Mouse (Mus musculus): ENCODE measurements around the gene Wrnip1. TPM values are rescaled to one million over a fixed set of nuclear protein-coding genes. Genes with fewer than 3 reads are reported as not detected.

Gene Wrnip1
- polyA plus RNA-seq, 1 experiment from 2014 or later: 32.9 TPM

DNA sequence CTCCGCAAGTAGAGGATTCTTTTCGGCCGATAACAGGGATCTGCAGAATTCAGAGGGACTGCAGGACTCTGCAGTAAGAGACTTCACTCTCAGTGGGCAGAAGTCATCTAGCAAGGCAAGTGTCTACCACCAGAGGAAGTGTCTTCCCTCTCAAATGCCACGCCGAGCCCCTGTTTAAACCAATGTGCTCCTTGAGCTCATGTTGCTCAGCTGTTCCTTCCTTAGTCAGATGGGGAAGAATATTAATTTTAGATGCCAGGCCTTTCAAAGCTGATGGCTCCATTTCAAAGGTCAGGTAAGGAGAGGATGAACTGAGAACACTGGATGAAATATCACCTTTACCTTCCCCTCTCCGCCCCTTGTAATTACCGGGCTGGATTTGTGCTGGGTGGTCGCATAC, 18.0 kb upstream of the Wrnip1 start, which contains the start of gene Mylk4:
TSS of gene Mylk4 (minus strand) at position 139 of the 400 bp plus-strand sequence.
- Histone ChIP-seq H3K9me3 (no peaks in the 10 kb centered on the region), H3K27me3 (no peaks in the 10 kb centered on the region), H3K4me2 (replicated peaks) (no peak within 1 kb of the TSS), H3K9ac (no peak within 1 kb of the TSS), H3K4me3 (no peak within 1 kb of the TSS), H3K4me1 (no peaks in the 10 kb centered on the region), H3K27ac (no peak within 1 kb of the TSS), H3K36me3 (no peaks in the 10 kb centered on the region)
- 80% methylated on average over 8 of the region's 8 CpGs for WGBS
- no peak for ATAC-seq (ENCODE audit: insufficient number of reproducible peaks, insufficient read depth, low FRiP score, low TSS enrichment)

GRCm38 (mm10) chr13:32787584-32787983, 14.3 kb upstream of the Wrnip1 start:
- no peak overlapping the region for H3K9ac ChIP-seq
- H3K4me1 ChIP-seq: no peaks in the 10 kb centered on the region
- no peak for ATAC-seq (ENCODE audit: insufficient number of reproducible peaks, insufficient read depth, low FRiP score, low TSS enrichment)
- WGBS: 66% methylated on average over 2 of the region's 2 CpGs
- H3K4me3 ChIP-seq: no peak overlapping the region
- no peaks in the 10 kb centered on the region for H3K9me3 ChIP-seq
- H3K4me2 ChIP-seq (replicated peaks): no peak overlapping the region
- H3K36me3 ChIP-seq: no peaks in the 10 kb centered on the region
- no peak overlapping the region for H3K27ac ChIP-seq
- H3K27me3 ChIP-seq: no peaks in the 10 kb centered on the region

- no peak overlapping the region for H3K4me3 ChIP-seq
- no peaks in the 10 kb centered on the region for H3K4me1 ChIP-seq
- no peak overlapping the region for H3K4me2 ChIP-seq (replicated peaks)
- H3K27me3 ChIP-seq: no peaks in the 10 kb centered on the region
- WGBS: 77% methylated on average over 4 of the region's 4 CpGs
- H3K9ac ChIP-seq: no peak overlapping the region
- no peak for ATAC-seq (ENCODE audit: insufficient number of reproducible peaks, insufficient read depth, low FRiP score, low TSS enrichment)
- H3K36me3 ChIP-seq: no peaks in the 10 kb centered on the region
- no peaks in the 10 kb centered on the region for H3K9me3 ChIP-seq
- no peak overlapping the region for H3K27ac ChIP-seq
These were observed 12.1 kb upstream of the Wrnip1 start for GRCm38 (mm10) chr13:32789781-32790180.

GRCm38 (mm10) chr13:32794619-32795018, 7.2 kb upstream of the Wrnip1 start:
- Histone ChIP-seq H3K9ac (no peak overlapping the region), H3K4me3 (no peak overlapping the region), H3K27ac (no peak overlapping the region), H3K36me3 (no peaks in the 10 kb centered on the region), H3K9me3 (no peaks in the 10 kb centered on the region), H3K4me2 (replicated peaks) (no peak overlapping the region), H3K27me3 (no peaks in the 10 kb centered on the region), H3K4me1 (no peaks in the 10 kb centered on the region)
- 61% methylated on average over 2 of the region's 2 CpGs for WGBS
- ATAC-seq (ENCODE audit: insufficient number of reproducible peaks, insufficient read depth, low FRiP score, low TSS enrichment): no peak

DNA sequence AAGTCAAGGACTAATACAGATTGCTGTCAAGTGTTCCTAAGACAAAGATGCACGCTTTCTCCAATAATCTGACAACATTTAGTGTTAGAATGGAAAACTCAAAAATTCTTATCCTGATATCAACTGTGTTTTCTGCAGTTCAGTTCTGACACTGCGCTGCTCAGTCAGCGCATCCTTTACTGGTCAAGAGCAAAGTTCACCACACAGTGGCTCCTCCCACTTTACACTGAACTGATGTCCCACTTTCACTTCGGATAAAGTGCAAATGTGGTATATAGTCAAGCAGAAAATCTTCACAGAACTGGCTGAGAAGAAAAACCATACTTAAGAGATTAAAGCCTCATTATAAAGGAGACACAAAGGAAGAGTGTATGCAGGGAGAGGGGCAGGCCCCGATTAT, 6.7 kb upstream of the Wrnip1 start:
- H3K9me3 ChIP-seq: no peaks in the 10 kb centered on the region
- no peak overlapping the region for H3K27ac ChIP-seq
- ATAC-seq (ENCODE audit: insufficient number of reproducible peaks, insufficient read depth, low FRiP score, low TSS enrichment): no peak
- WGBS: 91% methylated on average over 5 of the region's 5 CpGs
- H3K4me3 ChIP-seq: no peak overlapping the region
- H3K4me2 ChIP-seq (replicated peaks): no peak overlapping the region
- H3K36me3 ChIP-seq: no peaks in the 10 kb centered on the region
- no peaks in the 10 kb centered on the region for H3K27me3 ChIP-seq
- no peak overlapping the region for H3K9ac ChIP-seq
- no peaks in the 10 kb centered on the region for H3K4me1 ChIP-seq

DNA sequence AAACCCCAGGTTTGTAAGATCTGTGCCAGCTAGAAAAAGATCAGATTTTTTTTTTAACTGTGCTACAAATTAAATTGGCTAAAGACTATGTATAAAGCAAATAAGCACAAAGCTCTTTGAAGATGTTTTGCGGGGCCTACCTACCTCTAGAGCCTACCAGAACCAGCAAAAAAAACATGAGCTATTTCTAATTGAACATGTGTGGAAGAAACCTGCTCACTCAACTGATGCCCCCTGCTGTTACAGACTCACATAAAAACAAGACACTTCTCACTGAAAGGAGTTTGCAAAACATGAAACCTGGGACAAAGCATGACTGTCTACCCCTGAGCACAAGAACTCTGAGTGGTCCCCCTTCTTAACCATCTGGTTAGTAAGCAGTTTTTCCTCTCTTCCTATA, 4.8 kb upstream of the Wrnip1 start:
- no peak for ATAC-seq (ENCODE audit: insufficient number of reproducible peaks, insufficient read depth, low FRiP score, low TSS enrichment)
- H3K27me3 ChIP-seq: no peaks in the 10 kb centered on the region
- 77% methylated on average over 1 of the region's 1 CpGs for WGBS
- no peaks in the 10 kb centered on the region for H3K4me1 ChIP-seq
- no peak overlapping the region for H3K9ac ChIP-seq
- H3K9me3 ChIP-seq: no peaks in the 10 kb centered on the region
- H3K36me3 ChIP-seq: no peaks in the 10 kb centered on the region
- no peak overlapping the region for H3K27ac ChIP-seq
- no peak overlapping the region for H3K4me2 ChIP-seq (replicated peaks)
- no peak overlapping the region for H3K4me3 ChIP-seq

- Histone ChIP-seq H3K9me3 (no peaks in the 10 kb centered on the region), H3K4me3 (no peak overlapping the region), H3K27ac (no peak overlapping the region), H3K9ac (no peak overlapping the region), H3K4me2 (replicated peaks) (no peak overlapping the region), H3K4me1 (peaks cover 8% of the 10 kb centered on the region), H3K27me3 (no peaks in the 10 kb centered on the region), H3K36me3 (no peaks in the 10 kb centered on the region)
- WGBS: 63% methylated on average over 2 of the region's 2 CpGs
- ATAC-seq (ENCODE audit: insufficient number of reproducible peaks, insufficient read depth, low FRiP score, low TSS enrichment): no peak
These were observed 2.7 kb upstream of the Wrnip1 start for GRCm38 (mm10) chr13:32799131-32799530.

DNA sequence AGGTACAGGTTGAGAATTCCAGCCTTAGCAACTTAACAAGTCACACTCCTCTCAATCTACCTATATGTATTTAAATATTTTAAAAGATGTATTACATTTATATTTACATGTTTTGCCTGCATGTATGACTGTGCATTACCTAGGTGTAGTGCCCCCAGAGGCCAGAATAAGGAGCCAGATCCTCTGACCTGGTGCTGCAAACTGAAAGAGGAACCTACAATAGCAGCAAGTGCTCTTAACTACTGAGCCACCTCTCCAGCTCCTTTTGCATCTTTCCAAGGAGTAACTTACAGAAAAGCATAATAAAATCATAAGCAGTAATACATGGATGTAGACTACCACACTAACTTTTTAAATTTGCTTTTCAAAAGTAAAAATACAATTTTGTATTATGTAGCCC, 979 bp upstream of the Wrnip1 start:
- Histone ChIP-seq H3K4me2 (replicated peaks) (peak overlapping the region; percentile 84), H3K9me3 (no peaks in the 10 kb centered on the region), H3K27ac (no peak overlapping the region), H3K4me1 (peaks cover 8% of the 10 kb centered on the region), H3K27me3 (no peaks in the 10 kb centered on the region), H3K4me3 (no peak overlapping the region; the same call in 1 of the 2 replicates), H3K9ac (no peak overlapping the region), H3K36me3 (no peaks in the 10 kb centered on the region)
- no peak for ATAC-seq (ENCODE audit: insufficient number of reproducible peaks, insufficient read depth, low FRiP score, low TSS enrichment)

GRCm38 (mm10) chr13:32802259-32803081, 632 bp downstream of the Wrnip1 start, which contains the start of gene D930007J09Rik:
Gene D930007J09Rik, minus strand, starts transcription at chr13:32802849.
- Histone ChIP-seq H3K4me3 (peak within 1 kb of the TSS; percentile 78), H3K27ac (peak within 1 kb of the TSS; percentile 42), H3K9ac (peak within 1 kb of the TSS; percentile 80), H3K36me3 (peaks cover 11% of the 10 kb centered on the region), H3K9me3 (no peaks in the 10 kb centered on the region), H3K4me1 (peaks cover 8% of the 10 kb centered on the region), H3K27me3 (no peaks in the 10 kb centered on the region), H3K4me2 (replicated peaks) (peak within 1 kb of the TSS; percentile 84)
- under 1% methylated on average over 93 of the region's 95 CpGs for WGBS
- ATAC-seq (ENCODE audit: insufficient number of reproducible peaks, insufficient read depth, low FRiP score, low TSS enrichment): peak; percentile 67; the same call in 1 of the 2 replicates

GRCm38 (mm10) chr13:32803701-32804345, 2.0 kb downstream of the Wrnip1 start:
- Histone ChIP-seq H3K9ac (0 out of 2 replicates have a peak overlapping the region, but pooled peaks have one; percentile 80), H3K4me3 (peak overlapping the region; percentile 78), H3K36me3 (peaks cover 16% of the 10 kb centered on the region), H3K27ac (no peak overlapping the region), H3K9me3 (no peaks in the 10 kb centered on the region), H3K4me2 (replicated peaks) (peak overlapping the region; percentile 84), H3K4me1 (peaks cover 8% of the 10 kb centered on the region), H3K27me3 (no peaks in the 10 kb centered on the region)
- no peak for ATAC-seq (ENCODE audit: insufficient number of reproducible peaks, insufficient read depth, low FRiP score, low TSS enrichment)
- 74% methylated on average over 4 of the region's 4 CpGs for WGBS

- no peak for ATAC-seq (ENCODE audit: insufficient number of reproducible peaks, insufficient read depth, low FRiP score, low TSS enrichment)
- no peaks in the 10 kb centered on the region for H3K9me3 ChIP-seq
- H3K27ac ChIP-seq: no peak overlapping the region
- no peak overlapping the region for H3K4me2 ChIP-seq (replicated peaks)
- 83% methylated on average over 7 of the region's 7 CpGs for WGBS
- H3K4me3 ChIP-seq: no peak overlapping the region
- H3K27me3 ChIP-seq: no peaks in the 10 kb centered on the region
- peaks cover 8% of the 10 kb centered on the region for H3K4me1 ChIP-seq
- peaks cover 24% of the 10 kb centered on the region for H3K36me3 ChIP-seq
- no peak overlapping the region for H3K9ac ChIP-seq
These were observed 5.0 kb downstream of the Wrnip1 start for GRCm38 (mm10) chr13:32806820-32807219.

DNA sequence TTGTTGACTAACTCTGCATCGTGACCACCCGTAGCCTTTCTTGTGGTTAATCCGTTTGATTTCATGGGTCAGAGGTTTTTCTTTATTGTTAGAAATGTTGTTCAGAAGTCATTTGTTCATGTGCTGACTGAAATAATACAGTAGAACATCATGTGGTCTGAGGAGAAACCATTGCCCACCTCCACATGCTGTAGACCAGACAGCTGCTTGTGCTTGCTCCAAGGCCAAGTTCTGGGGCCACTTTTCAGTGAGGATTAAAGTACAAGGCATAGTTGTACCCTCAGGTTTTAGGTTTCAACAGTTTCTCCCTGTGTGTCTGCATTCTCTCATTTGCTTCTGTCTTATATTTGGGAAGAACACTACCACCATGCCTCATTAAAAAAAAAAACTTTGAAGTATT, 5.8 kb downstream of the Wrnip1 start:
- no peak for ATAC-seq (ENCODE audit: insufficient number of reproducible peaks, insufficient read depth, low FRiP score, low TSS enrichment)
- H3K36me3 ChIP-seq: peaks cover 24% of the 10 kb centered on the region
- H3K4me2 ChIP-seq (replicated peaks): no peak overlapping the region
- H3K4me1 ChIP-seq: peaks cover 8% of the 10 kb centered on the region
- H3K27ac ChIP-seq: no peak overlapping the region
- WGBS: 80% methylated on average over 3 of the region's 3 CpGs
- H3K9me3 ChIP-seq: no peaks in the 10 kb centered on the region
- H3K4me3 ChIP-seq: no peak overlapping the region
- H3K9ac ChIP-seq: no peak overlapping the region
- no peaks in the 10 kb centered on the region for H3K27me3 ChIP-seq

All from embryonic facial prominence, embryonic 12.5 days (tissue).